Mouse (Mus musculus) left cerebral cortex, adult 8-10 months (tissue): Measurements from ENCODE around the gene Gm21083. TPM values are rescaled to one million over a fixed set of nuclear protein-coding genes. Genes with fewer than 3 reads are reported as not detected.
"Not testable (repeated sequence)": the region's sequence is repeated elsewhere in the genome, so short reads cannot be mapped to it uniquely, and the experiment has no call there.

ENCODE experiments used
- DNase-seq, 2 experiments: peaks; one replicate each; pipeline ENCODE4 v3.0.0; 2022; ENCODE audit warnings: low spot score in 2 of 2
- total RNA-seq, 4 experiments: library from RNA; stranded (reverse); gene quantifications; 2 replicates each; pipeline ENCODE4 v1.2.4; 2022

Gm21083 gene
- total RNA-seq, result not detected

- not testable (repeated sequence) for DNase-seq
Measured at GRCm38 (mm10) chr5:15577033-15577432, at the start of gene Gm21083. TSS of gene Gm21083 (plus strand) at chr5:15577333.

GRCm38 (mm10) chr5:15529122-15529521 is 48.0 kb upstream of the Gm21083 start, which contains the start of gene Gm21190:
TSS of gene Gm21190 (minus strand) at chr5:15529222.
- DNase-seq, result not testable (repeated sequence)

- DNase-seq, result not testable (repeated sequence)
Measured at GRCm38 (mm10) chr5:15548642-15549041, 28.5 kb upstream of the Gm21083 start.

- DNase-seq, result not testable (repeated sequence)
Measured at GRCm38 (mm10) chr5:15549134-15549533, 28.0 kb upstream of the Gm21083 start.

- DNase-seq, result not testable (repeated sequence)
Measured at GRCm38 (mm10) chr5:15549606-15550005, 27.5 kb upstream of the Gm21083 start.

GRCm38 (mm10) chr5:15558654-15559053 is 18.5 kb upstream of the Gm21083 start:
- DNase-seq, result not testable (repeated sequence)

GRCm38 (mm10) chr5:15561425-15562264 is 15.5 kb upstream of the Gm21083 start:
- DNase-seq, result not testable (repeated sequence)

GRCm38 (mm10) chr5:15573735-15574134 is 3.4 kb upstream of the Gm21083 start:
- DNase-seq, result not testable (repeated sequence)

- not testable (repeated sequence) for DNase-seq
Measured at GRCm38 (mm10) chr5:15586351-15586750, 9.2 kb downstream of the Gm21083 start.

- DNase-seq, result not testable (repeated sequence)
Measured at GRCm38 (mm10) chr5:15588291-15588690, 11.2 kb downstream of the Gm21083 start.

- not testable (repeated sequence) for DNase-seq
Measured at GRCm38 (mm10) chr5:15590635-15591034, 13.5 kb downstream of the Gm21083 start.

- not testable (repeated sequence) for DNase-seq
Measured at GRCm38 (mm10) chr5:15591577-15591976, 14.4 kb downstream of the Gm21083 start.

- DNase-seq, result not testable (repeated sequence)
Measured at GRCm38 (mm10) chr5:15598831-15599230, 21.7 kb downstream of the Gm21083 start.

- DNase-seq, result not testable (repeated sequence)
Measured at GRCm38 (mm10) chr5:15600342-15600741, 23.2 kb downstream of the Gm21083 start.

GRCm38 (mm10) chr5:15601481-15601880 is 24.3 kb downstream of the Gm21083 start:
- DNase-seq, result not testable (repeated sequence)

- DNase-seq, result not testable (repeated sequence)
Measured at GRCm38 (mm10) chr5:15601960-15602359, 24.8 kb downstream of the Gm21083 start.

- DNase-seq, result not testable (repeated sequence)
Measured at GRCm38 (mm10) chr5:15602424-15602947, 25.4 kb downstream of the Gm21083 start.

GRCm38 (mm10) chr5:15603008-15603407 is 25.9 kb downstream of the Gm21083 start:
- DNase-seq, result not testable (repeated sequence)

GRCm38 (mm10) chr5:15603585-15603984 is 26.5 kb downstream of the Gm21083 start:
- not testable (repeated sequence) for DNase-seq

- not testable (repeated sequence) for DNase-seq
Measured at GRCm38 (mm10) chr5:15606677-15607076, 29.5 kb downstream of the Gm21083 start.

- DNase-seq, result not testable (repeated sequence)
Measured at GRCm38 (mm10) chr5:15610695-15611094, 33.6 kb downstream of the Gm21083 start.

GRCm38 (mm10) chr5:15616195-15616594 is 39.1 kb downstream of the Gm21083 start:
- not testable (repeated sequence) for DNase-seq
